Mouse (Mus musculus) ovary, adult 18-20 months (tissue): Measurements from ENCODE around the gene Pomt1.

ENCODE experiments used
- DNase-seq: peaks from one replicate; pipeline ENCODE4 v3.0.0; 2022; ENCODE audit warnings: low spot score, mixed read lengths

Gene Pomt1

GRCm38 (mm10) chr2:32235886-32236759 is at the start of gene Pomt1:
Gene Pomt1 (plus strand): TSS chr2:32236590.
- DNase-seq: peak; percentile 88

- DNase-seq: no peak
Observed at GRCm38 (mm10) chr2:32187019-32187551, 49.3 kb upstream of the Pomt1 start.

GRCm38 (mm10) chr2:32187649-32188048 is 48.7 kb upstream of the Pomt1 start:
- no peak for DNase-seq

- DNase-seq: no peak
Observed at GRCm38 (mm10) chr2:32189060-32189681, 47.2 kb upstream of the Pomt1 start.

GRCm38 (mm10) chr2:32190620-32191019 is 45.8 kb upstream of the Pomt1 start:
- DNase-seq: no peak

- no peak for DNase-seq
Observed at GRCm38 (mm10) chr2:32191872-32192507, 44.4 kb upstream of the Pomt1 start.

- DNase-seq: no peak
Observed at GRCm38 (mm10) chr2:32198977-32199376, 37.4 kb upstream of the Pomt1 start.

- DNase-seq: no peak
Observed at GRCm38 (mm10) chr2:32200033-32200432, 36.4 kb upstream of the Pomt1 start.

GRCm38 (mm10) chr2:32200712-32201111 is 35.7 kb upstream of the Pomt1 start:
- no peak for DNase-seq

- DNase-seq: no peak
Observed at GRCm38 (mm10) chr2:32201527-32201926, 34.9 kb upstream of the Pomt1 start.

- DNase-seq: no peak
Observed at GRCm38 (mm10) chr2:32203853-32204252, 32.5 kb upstream of the Pomt1 start.

GRCm38 (mm10) chr2:32207682-32208081 is 28.7 kb upstream of the Pomt1 start:
- DNase-seq: no peak

- no peak for DNase-seq
Observed at GRCm38 (mm10) chr2:32211689-32212088, 24.7 kb upstream of the Pomt1 start.

- no peak for DNase-seq
Observed at GRCm38 (mm10) chr2:32213000-32213399, 23.4 kb upstream of the Pomt1 start.

- no peak for DNase-seq
Observed at GRCm38 (mm10) chr2:32215576-32215975, 20.8 kb upstream of the Pomt1 start.

GRCm38 (mm10) chr2:32216506-32216905 is 19.9 kb upstream of the Pomt1 start:
- DNase-seq: no peak

- DNase-seq: no peak
Observed at GRCm38 (mm10) chr2:32217656-32218055, 18.7 kb upstream of the Pomt1 start.

- no peak for DNase-seq
Observed at GRCm38 (mm10) chr2:32218113-32218512, 18.3 kb upstream of the Pomt1 start.

- no peak for DNase-seq
Observed at GRCm38 (mm10) chr2:32218541-32219334, 17.7 kb upstream of the Pomt1 start.

GRCm38 (mm10) chr2:32219501-32219900 is 16.9 kb upstream of the Pomt1 start:
- no peak for DNase-seq

- DNase-seq: no peak
Observed at GRCm38 (mm10) chr2:32220021-32220420, 16.4 kb upstream of the Pomt1 start.

- no peak for DNase-seq
Observed at GRCm38 (mm10) chr2:32220969-32221368, 15.4 kb upstream of the Pomt1 start.
